Mouse (Mus musculus) cerebellum, adult (tissue): ENCODE measurements around the gene Zfp871.

Experiments
- ATAC-seq: cut with Nextera tagmentation; 2 replicates; pipeline ENCODE4 v1.9.2; 2017; ENCODE audit warnings: mild to moderate bottlenecking, moderate library complexity, mixed read lengths; ENCODE audit not compliant: insufficient number of reproducible peaks, low FRiP score, low TSS enrichment

Zfp871 gene

GRCm38 (mm10) chr17:32788094-32788559 is at the start of gene Zfp871:
Gene Zfp871 (minus strand): TSS chr17:32788287.
- ATAC-seq, result peak; percentile 99

- ATAC-seq, result no peak
Measured at GRCm38 (mm10) chr17:32830418-32830782, 42.3 kb upstream of the Zfp871 start.

GRCm38 (mm10) chr17:32829540-32830417 is 41.7 kb upstream of the Zfp871 start, which contains the start of gene Zfp799:
Gene Zfp799 (minus strand): TSS chr17:32830261.
- peak; percentile 99 for ATAC-seq

GRCm38 (mm10) chr17:32816074-32816784 is 28.1 kb upstream of the Zfp871 start:
- no peak for ATAC-seq

- ATAC-seq, result no peak
Measured at GRCm38 (mm10) chr17:32814136-32814535, 26.0 kb upstream of the Zfp871 start.

GRCm38 (mm10) chr17:32810648-32811047 is 22.6 kb upstream of the Zfp871 start:
- no peak for ATAC-seq

- ATAC-seq, result peak; percentile 83
Measured at GRCm38 (mm10) chr17:32809544-32810374, 21.7 kb upstream of the Zfp871 start, which contains the start of gene Zfp811. Gene Zfp811 (minus strand): TSS chr17:32809931.

GRCm38 (mm10) chr17:32808921-32809320 is 20.8 kb upstream of the Zfp871 start:
- no peak for ATAC-seq

- no peak for ATAC-seq
Measured at GRCm38 (mm10) chr17:32789244-32789643, 1.2 kb upstream of the Zfp871 start.

GRCm38 (mm10) chr17:32788576-32788975 is 489 bp upstream of the Zfp871 start:
- no peak for ATAC-seq

GRCm38 (mm10) chr17:32787436-32788093 is 522 bp downstream of the Zfp871 start:
- peak; percentile 81 for ATAC-seq

GRCm38 (mm10) chr17:32786944-32787343 is 1.1 kb downstream of the Zfp871 start:
- ATAC-seq, result no peak

- ATAC-seq, result no peak
Measured at GRCm38 (mm10) chr17:32785656-32786055, 2.4 kb downstream of the Zfp871 start.

- no peak for ATAC-seq
Measured at GRCm38 (mm10) chr17:32777564-32777963, 10.5 kb downstream of the Zfp871 start.

GRCm38 (mm10) chr17:32771213-32771612 is 16.9 kb downstream of the Zfp871 start:
- no peak for ATAC-seq

- ATAC-seq, result no peak
Measured at GRCm38 (mm10) chr17:32766422-32766821, 21.7 kb downstream of the Zfp871 start.

GRCm38 (mm10) chr17:32757331-32757730 is 30.8 kb downstream of the Zfp871 start:
- ATAC-seq, result no peak

- ATAC-seq, result no peak
Measured at GRCm38 (mm10) chr17:32753634-32754033, 34.5 kb downstream of the Zfp871 start.

- ATAC-seq, result no peak
Measured at GRCm38 (mm10) chr17:32752813-32753360, 35.2 kb downstream of the Zfp871 start.

GRCm38 (mm10) chr17:32750611-32751010 is 37.5 kb downstream of the Zfp871 start:
- ATAC-seq, result no peak
